8 mouse cellular contexts compared by ENCODE assay signal in genomic region chr12:110380831-110381750, GRCm38 (mm10).
DNase-seq lines count a peak whose midpoint lies in the region; ATAC-seq and TF ChIP-seq lines count a peak whose summit lies in the region.

No protein-coding gene starts in this region.

- H3K4me2 ChIP-seq in heart, embryonic 16.5 days (ENCODE audit: low read depth, low read length), result no peak overlapping the region
- no peak overlapping the region for H3K4me2 ChIP-seq in stomach, embryonic 16.5 days (ENCODE audit: low read depth, low read length)

- H3K9ac ChIP-seq in heart, embryonic 16.5 days (ENCODE audit: low read length), result no peak overlapping the region
- H3K9ac ChIP-seq in stomach, embryonic 16.5 days (ENCODE audit: low read length), result peak overlapping the region; percentile 33; the same call in 1 of the 2 replicates

- TF ChIP-seq CTCF in cerebellum, adult 2 months (IDR thresholded peaks at IDR 0.05; ENCODE audit: borderline replicate concordance, insufficient read depth, low read depth, low read length), result no peak

- no peaks in the 10 kb centered on the region for H3K36me3 ChIP-seq in heart, embryonic 16.5 days (ENCODE audit: control insufficient read depth, insufficient read depth)
- no peaks in the 10 kb centered on the region for H3K36me3 ChIP-seq in stomach, embryonic 16.5 days (ENCODE audit: control insufficient read depth, insufficient read depth, low read length)

- no peak overlapping the region for H3K4me3 ChIP-seq in heart, embryonic 16.5 days (ENCODE audit: low read length)
- H3K4me3 ChIP-seq in stomach, embryonic 16.5 days (replicated peaks; ENCODE audit: low read length), result no peak overlapping the region
- no peak overlapping the region for H3K4me3 ChIP-seq in cerebellum, adult 2 months (replicated peaks; ENCODE audit: insufficient read depth, low read depth, low read length)

- no peak for TF ChIP-seq POLR2A in cerebellum, adult 2 months (IDR thresholded peaks at IDR 0.05; ENCODE audit: borderline replicate concordance, insufficient read depth, low read length)

- H3K9me3 ChIP-seq in heart, embryonic 16.5 days (replicated peaks; ENCODE audit: control insufficient read depth, low read length), result no peaks in the 10 kb centered on the region
- H3K9me3 ChIP-seq in stomach, embryonic 16.5 days (replicated peaks; ENCODE audit: control insufficient read depth, low read length), result no peaks in the 10 kb centered on the region

- ATAC-seq in heart, embryonic 16.5 days (replicated peaks; ENCODE audit: extremely low read depth, insufficient read depth, low FRiP score), result 0 out of 2 replicates have a peak, but pooled peaks have one; percentile 55
- peak; percentile 57; the same call in 1 of the 2 replicates for ATAC-seq in stomach, embryonic 16.5 days (ENCODE audit: insufficient read depth, low FRiP score)

- no peak overlapping the region for H3K27ac ChIP-seq in heart, embryonic 16.5 days (ENCODE audit: low read length)
- H3K27ac ChIP-seq in stomach, embryonic 16.5 days (ENCODE audit: low read length), result no peak overlapping the region
- no peak overlapping the region for H3K27ac ChIP-seq in cerebellum, adult 2 months (ENCODE audit: insufficient read depth, low read length)

- H3K27me3 ChIP-seq in heart, embryonic 16.5 days (ENCODE audit: control insufficient read depth, insufficient read depth, low read length), result peaks cover 2% of the 10 kb centered on the region; the same call in 1 of the 2 replicates
- H3K27me3 ChIP-seq in stomach, embryonic 16.5 days (ENCODE audit: control insufficient read depth, insufficient read depth, low read length), result no peaks in the 10 kb centered on the region
- no peaks in the 10 kb centered on the region; the same call in 1 of the 2 replicates for H3K27me3 ChIP-seq in cerebellum, adult 2 months (ENCODE audit: control insufficient read depth, insufficient read depth, low read length)

- DNase-seq in gastrocnemius, postnatal 14 days, result peak; percentile 30
- DNase-seq in gastrocnemius, postnatal 36 days, result no peak
- DNase-seq in right cerebral cortex, postnatal 25 days, result peak; percentile 23
- no peak for DNase-seq in right cerebral cortex, postnatal 10 days (ENCODE audit: low spot score in 2 of 2)
- no peak for DNase-seq in cerebellum, adult 2 months
- no peak for DNase-seq in cerebellum, adult 11-12 months

- 45% methylated on average over 25 of the region's 25 CpGs for WGBS in heart, embryonic 16.5 days
- WGBS in stomach, embryonic 16.5 days, result 52% methylated on average over 25 of the region's 25 CpGs
- WGBS in cerebellum, adult 2 months, result 74% methylated on average over 25 of the region's 25 CpGs

- intact Hi-C loops in gastrocnemius, postnatal 14 days (cut with DNase I; ENCODE audit: low total_unique reads), result no loop called here
- intact Hi-C loops in gastrocnemius, postnatal 36 days (cut with DNase I), result no loop called here

- H3K4me1 ChIP-seq in heart, embryonic 16.5 days (ENCODE audit: control insufficient read depth, insufficient read depth, low read length), result no peaks in the 10 kb centered on the region
- H3K4me1 ChIP-seq in stomach, embryonic 16.5 days (ENCODE audit: control insufficient read depth, insufficient read depth, low read length), result no peaks in the 10 kb centered on the region
- H3K4me1 ChIP-seq in cerebellum, adult 2 months (ENCODE audit: control insufficient read depth, insufficient read depth, low read length), result no peaks in the 10 kb centered on the region

Comparison
In these comparisons a context has a peak if more than half of its experiments do, and no peak if none do; other contexts are left out.
1. DNase-seq: peak in gastrocnemius, postnatal 14 days (single experiment) and right cerebral cortex, postnatal 25 days (single experiment); none in gastrocnemius, postnatal 36 days (0 of 2), right cerebral cortex, postnatal 10 days (0 of 2), cerebellum, adult 2 months (0 of 2) and cerebellum, adult 11-12 months (single experiment).